ENCODE assay signal across 10 mouse cellular contexts in genomic region chr6:70812526-70812895, GRCm38 (mm10). TPM values are rescaled to one million over a fixed set of nuclear protein-coding genes. Genes with fewer than 3 reads are reported as not detected.
DNase-seq lines count a peak whose midpoint lies in the region; ATAC-seq and TF ChIP-seq lines count a peak whose summit lies in the region.
"Had no signal": no experiment of that assay in that cellular context is flagged by ENCODE, and none has a peak within 500 bp of the region (broad histone marks: within the 10 kb centered on the region; RNA-seq: fewer than 3 reads in every experiment).

No protein-coding gene starts in this region.

- H3K9me3 ChIP-seq in heart, embryonic 15.5 days (replicated peaks): no peaks in the 10 kb centered on the region
- no peaks in the 10 kb centered on the region for H3K9me3 ChIP-seq in stomach, postnatal 0 days (ENCODE audit: control insufficient read depth, low read length)
- H3K9me3 ChIP-seq: forebrain, embryonic 13.5 days; neural tube, embryonic 15.5 days had no signal

- peaks cover 9% of the 10 kb centered on the region for H3K4me1 ChIP-seq in heart, embryonic 15.5 days (replicated peaks)
- peaks cover 33% of the 10 kb centered on the region for H3K4me1 ChIP-seq in thymus, adult 2 months (replicated peaks; ENCODE audit: control insufficient read depth, insufficient read depth, low read length)
- peaks cover 2% of the 10 kb centered on the region; the same call in 1 of the 2 replicates for H3K4me1 ChIP-seq in stomach, postnatal 0 days (replicated peaks; ENCODE audit: control insufficient read depth, insufficient read depth)
- H3K4me1 ChIP-seq: forebrain, embryonic 13.5 days; neural tube, embryonic 15.5 days had no signal

- 18% methylated on average over 4 of the region's 4 CpGs for WGBS in heart, embryonic 15.5 days
- 30% methylated on average over 4 of the region's 4 CpGs for WGBS in thymus, adult 2 months
- WGBS in stomach, postnatal 0 days: 17% methylated on average over 4 of the region's 4 CpGs

- H3K27me3 ChIP-seq in heart, embryonic 15.5 days: no peaks in the 10 kb centered on the region
- no peaks in the 10 kb centered on the region for H3K27me3 ChIP-seq in thymus, adult 2 months (ENCODE audit: control insufficient read depth, insufficient read depth, low read length)
- no peaks in the 10 kb centered on the region for H3K27me3 ChIP-seq in stomach, postnatal 0 days (ENCODE audit: control insufficient read depth, insufficient read depth, low read length)
- H3K27me3 ChIP-seq: forebrain, embryonic 13.5 days; neural tube, embryonic 15.5 days had no signal

- H3K4me2 ChIP-seq in heart, embryonic 15.5 days: no peak overlapping the region
- no peak overlapping the region for H3K4me2 ChIP-seq in stomach, postnatal 0 days (replicated peaks; ENCODE audit: low read depth)
- H3K4me2 ChIP-seq: forebrain, embryonic 13.5 days; neural tube, embryonic 15.5 days had no signal

- TF ChIP-seq CTCF in thymus, adult 2 months (IDR thresholded peaks at IDR 0.05; ENCODE audit: borderline replicate concordance, control insufficient read depth, extremely low read depth, insufficient read depth, low read length, poor library complexity): no peak
- no peak for TF ChIP-seq CTCF in stomach, postnatal 0 days (IDR thresholded peaks at IDR 0.05; ENCODE audit: low read depth)

- H3K27ac ChIP-seq in heart, embryonic 15.5 days: peak overlapping the region; percentile 67
- H3K27ac ChIP-seq in thymus, adult 2 months (ENCODE audit: control insufficient read depth, insufficient read depth, low read length): peak overlapping the region; percentile 87
- H3K27ac ChIP-seq in stomach, postnatal 0 days (replicated peaks): peak overlapping the region; percentile 66
- H3K27ac ChIP-seq: forebrain, embryonic 13.5 days; neural tube, embryonic 15.5 days had no signal

- DNase-seq in heart, adult 8-10 months (ENCODE audit: low spot score): no peak
- DNase-seq in thymus, adult 2 months: no peak
- no peak for DNase-seq in thymus, postnatal 25 days
- DNase-seq in kidney, adult 9 months: peak; percentile 88
- no peak for DNase-seq in stomach, postnatal 0 days (ENCODE audit: low spot score)
- DNase-seq in adrenal gland, adult 8-10 months: no peak
- no peak for DNase-seq in urinary bladder, postnatal 10 days (ENCODE audit: low spot score)

- peak; percentile 36 for ATAC-seq in heart, embryonic 15.5 days (replicated peaks; ENCODE audit: insufficient number of reproducible peaks, insufficient read depth, low FRiP score, low read depth)
- ATAC-seq in stomach, postnatal 0 days (ENCODE audit: low FRiP score, low TSS enrichment): no peak
- ATAC-seq: forebrain, embryonic 13.5 days had no signal

- H3K4me3 ChIP-seq in heart, embryonic 15.5 days: no peak overlapping the region
- no peak overlapping the region for H3K4me3 ChIP-seq in thymus, adult 2 months (ENCODE audit: control insufficient read depth, insufficient read depth, low read length)
- H3K4me3 ChIP-seq in stomach, postnatal 0 days (ENCODE audit: low read depth, low read length): no peak overlapping the region
- H3K4me3 ChIP-seq: forebrain, embryonic 13.5 days; neural tube, embryonic 15.5 days had no signal

- no peak overlapping the region for H3K9ac ChIP-seq in heart, embryonic 15.5 days
- H3K9ac ChIP-seq in stomach, postnatal 0 days (ENCODE audit: low read length): no peak overlapping the region
- H3K9ac ChIP-seq: forebrain, embryonic 13.5 days; neural tube, embryonic 15.5 days had no signal

- no peak for TF ChIP-seq EP300 in stomach, postnatal 0 days (optimal IDR thresholded peaks at IDR 0.05)

- H3K36me3 ChIP-seq in heart, embryonic 15.5 days: no peaks in the 10 kb centered on the region
- no peaks in the 10 kb centered on the region for H3K36me3 ChIP-seq in thymus, adult 2 months (ENCODE audit: control insufficient read depth, insufficient read depth, low read length)
- no peaks in the 10 kb centered on the region for H3K36me3 ChIP-seq in stomach, postnatal 0 days (ENCODE audit: control insufficient read depth, insufficient read depth, low read length)
- H3K36me3 ChIP-seq: neural tube, embryonic 15.5 days had no signal

- TF ChIP-seq POLR2A in thymus, adult 2 months (IDR thresholded peaks at IDR 0.05; ENCODE audit: control insufficient read depth, extremely low read depth, insufficient read depth, low read length, poor library complexity): no peak

RNA-seq across cellular contexts. Expression of gene Rpia, which starts 20.5 kb away (rescaled TPM):
- 1.1 and 1.4 TPM in 2 replicates for polyA plus RNA-seq in heart, embryonic 15.5 days (2015; fragmentation: Nextera tagmentation; extraction: Ambion mirVana)
- 10 to 100 TPM; 11.6 to 15.0 (median 13.4) TPM for total RNA-seq in heart, adult 8-10 months (2022)
- 15.7 and 20.0 TPM in 2 replicates for polyA plus RNA-seq in thymus, adult 2 months (2012; rRNA removed)
- 2.4 and 2.6 TPM in 2 replicates for polyA plus RNA-seq in stomach, postnatal 0 days (2015; fragmentation: Nextera tagmentation; extraction: Ambion mirVana)
- 10 to 100 TPM; 13.7 to 23.9 (median 20.8) TPM for total RNA-seq in adrenal gland, adult 8-10 months (2022)

RNA-seq across cellular contexts. Expression of gene Eif2ak3, which starts 31.8 kb away (rescaled TPM):
- 5.2 and 7.5 TPM in 2 replicates for polyA plus RNA-seq in heart, embryonic 15.5 days (2015; fragmentation: Nextera tagmentation; extraction: Ambion mirVana)
- 1 to 10 TPM; 6.3 to 8.9 (median 7.6) TPM for total RNA-seq in heart, adult 8-10 months (2022)
- 25.9 and 33.0 TPM in 2 replicates for polyA plus RNA-seq in thymus, adult 2 months (2012; rRNA removed)
- polyA plus RNA-seq in stomach, postnatal 0 days (2015; fragmentation: Nextera tagmentation; extraction: Ambion mirVana): 6.7 and 7.6 TPM in 2 replicates
- 10 to 100 TPM; 22.6 to 31.6 (median 27.9) TPM for total RNA-seq in adrenal gland, adult 8-10 months (2022)
